Mouse (Mus musculus) myocyte (in vitro differentiated cells): ENCODE results near the gene Fam13a.

Experiments used
- CEBPB ChIP-seq: IDR thresholded peaks from 2 replicates; pipeline ENCODE4 v1.6.1; 2011; ENCODE audit warnings: mild to moderate bottlenecking, moderate library complexity; ENCODE audit not compliant: poor library complexity, insufficient read depth, severe bottlenecking
- E2F4 ChIP-seq: IDR thresholded peaks from one replicate; pipeline ENCODE4 v1.6.1; 2011; ENCODE audit warnings: mild to moderate bottlenecking, control low read depth, moderate library complexity; ENCODE audit not compliant: insufficient read depth
- MAX ChIP-seq: IDR thresholded peaks from one replicate; pipeline ENCODE4 v1.6.1; 2011; ENCODE audit warnings: low read depth, mild to moderate bottlenecking, control low read depth
- MYOD1 ChIP-seq, 3 experiments: IDR thresholded peaks; one replicate each; pipeline ENCODE4 v1.6.1; 2011; ENCODE audit warnings: control low read depth in 2 of 3, low read depth in 2 of 3, mild to moderate bottlenecking in 2 of 3, moderate library complexity in 1 of 3; ENCODE audit not compliant: insufficient read length in 2 of 3, control insufficient read depth in 1 of 3
- MYOG ChIP-seq, 3 experiments: IDR thresholded peaks; one replicate each; pipeline ENCODE4 v1.6.1; 2011; ENCODE audit warnings: control low read depth in 2 of 3, low read depth in 2 of 3, mild to moderate bottlenecking in 2 of 3; ENCODE audit not compliant: insufficient read length in 2 of 3, control insufficient read depth in 1 of 3, insufficient read depth in 1 of 3
- POLR2A ChIP-seq: IDR thresholded peaks from one replicate; pipeline ENCODE4 v1.6.1; 2011; ENCODE audit warnings: low read depth, mild to moderate bottlenecking, control low read depth, moderate library complexity; ENCODE audit not compliant: insufficient read length
- POLR2AphosphoS2 ChIP-seq: IDR thresholded peaks from one replicate; pipeline ENCODE4 v1.6.1; 2011; ENCODE audit warnings: low read depth, control low read depth; ENCODE audit not compliant: insufficient read length
- REST ChIP-seq: IDR thresholded peaks from one replicate; pipeline ENCODE4 v1.6.1; 2011; ENCODE audit warnings: mild to moderate bottlenecking, control low read depth, moderate library complexity; ENCODE audit not compliant: insufficient read depth, insufficient read length
- SRF ChIP-seq: IDR thresholded peaks from one replicate; pipeline ENCODE4 v1.6.1; 2011; ENCODE audit warnings: low read depth; ENCODE audit not compliant: control insufficient read depth, insufficient read length
- TCF12 ChIP-seq: IDR thresholded peaks from one replicate; pipeline ENCODE4 v1.6.1; 2011; ENCODE audit warnings: mild to moderate bottlenecking, control low read depth; ENCODE audit not compliant: poor library complexity, insufficient read depth, severe bottlenecking
- USF1 ChIP-seq: IDR thresholded peaks from one replicate; pipeline ENCODE4 v1.6.1; 2011; ENCODE audit warnings: low read depth, mild to moderate bottlenecking, control low read depth, moderate library complexity

- TF ChIP-seq POLR2A (no peak), MAX (no peak), MYOD1 (IDR thresholded peaks at IDR 0.05; ENCODE audit: control insufficient read depth in 1 of 3, insufficient read length in 2 of 3, low read depth in 2 of 3) (no peak), USF1 (no peak), MYOG (IDR thresholded peaks at IDR 0.05; ENCODE audit: control insufficient read depth in 1 of 3, insufficient read depth in 1 of 3, insufficient read length in 2 of 3, low read depth in 2 of 3) (no peak), POLR2AphosphoS2 (no peak), TCF12 (no peak), CEBPB (no peak), E2F4 (no peak), SRF (no peak), REST (no peak)
Observed at GRCm38 (mm10) chr6:58942276-58942675, 82.1 kb downstream of the Fam13a start.
